Mouse (Mus musculus): ENCODE measurements around the gene Gm20917. TPM values are rescaled to one million over a fixed set of nuclear protein-coding genes. Genes with fewer than 3 reads are reported as not detected.
"Not testable (repeated sequence)": the region's sequence is repeated elsewhere in the genome, so short reads cannot be mapped to it uniquely, and the experiment has no call there.

Gene Gm20917
- total RNA-seq (2015; ENCODE audit: low replicate concordance) (not detected in 2 replicates), total RNA-seq (2017; ENCODE audit: low replicate concordance) (not detected in 2 replicates)

GRCm38 (mm10) chrY:79151022-79151421, at the start of gene Gm20917:
TSS of gene Gm20917 (minus strand) at chrY:79151122.
- ATAC-seq (replicated peaks; ENCODE audit: low FRiP score, poor library complexity, severe bottlenecking), result not testable (repeated sequence)

Other genes starting within 250 kb of the Gm20917 start
- gene Gm20916, start 168.4 kb upstream of the Gm20917 start, total RNA-seq (2015; ENCODE audit: low replicate concordance), result not detected in 2 replicates
- gene Gm20916, start 168.4 kb upstream of the Gm20917 start, total RNA-seq (2017; ENCODE audit: low replicate concordance), result not detected in 2 replicates

Data from erythroid progenitor cell, adult 5-6 weeks (primary cell).